Mouse (Mus musculus): ENCODE results near the gene Prkcb. TPM values are rescaled to one million over a fixed set of nuclear protein-coding genes. Genes with fewer than 3 reads are reported as not detected.

The Prkcb gene
- polyA plus RNA-seq, 1 experiment: 3.8 TPM

GRCm38 (mm10) chr7:122410873-122411272 lies 122.3 kb downstream of the Prkcb start:
- Histone ChIP-seq H3K4me3 (ENCODE audit: insufficient read depth, low read depth, low read length) (no peak overlapping the region), H3K27ac (replicated peaks; ENCODE audit: low read depth, low read length) (no peak overlapping the region), H3K4me1 (ENCODE audit: control insufficient read depth, insufficient read depth, insufficient read length, low read length) (no peaks in the 10 kb centered on the region)

DNA sequence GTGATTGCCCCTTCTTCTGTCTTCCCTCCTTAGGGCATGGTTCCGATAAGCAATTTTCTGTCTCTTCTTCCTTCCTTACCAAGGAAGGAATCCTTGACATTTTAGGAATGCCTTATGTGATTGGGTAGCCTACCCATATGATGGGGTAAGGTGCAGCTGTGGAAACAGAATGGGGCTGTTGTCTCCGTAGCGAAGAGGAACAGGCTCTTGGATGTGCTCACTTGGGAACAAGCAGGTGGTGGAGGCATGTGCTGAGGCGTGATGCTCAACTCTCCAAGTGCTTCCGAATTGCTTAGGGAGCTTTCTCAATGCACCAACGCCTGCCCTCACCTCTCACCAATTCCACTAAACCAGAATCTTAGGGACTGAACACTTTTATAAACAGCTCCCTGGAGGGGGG lies 124.7 kb downstream of the Prkcb start:
- Histone ChIP-seq H3K4me1 (ENCODE audit: control insufficient read depth, insufficient read depth, insufficient read length, low read length) (no peaks in the 10 kb centered on the region; the same call in 1 of the 2 replicates), H3K4me3 (ENCODE audit: insufficient read depth, low read depth, low read length) (no peak overlapping the region), H3K27ac (replicated peaks; ENCODE audit: low read depth, low read length) (no peak overlapping the region)

DNA sequence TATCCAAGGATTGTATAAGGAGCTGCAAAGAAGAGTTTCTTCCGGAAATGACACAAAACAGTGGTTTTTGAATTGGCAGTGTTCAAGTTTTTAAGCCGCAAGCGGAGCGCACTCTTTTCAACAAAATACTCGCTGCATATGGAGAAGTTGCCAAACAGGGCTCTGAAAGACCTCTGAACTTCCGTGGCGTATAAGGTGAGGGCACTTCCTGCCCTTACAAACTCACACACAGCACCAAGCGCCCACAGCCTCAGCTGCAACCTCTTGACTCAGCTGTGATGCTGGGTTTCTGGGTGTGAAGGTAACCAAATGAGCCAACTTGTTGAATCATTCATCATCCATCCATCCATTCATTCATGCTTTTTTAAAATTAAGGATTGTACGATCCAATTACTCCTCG lies 125.6 kb downstream of the Prkcb start:
- Histone ChIP-seq H3K4me1 (ENCODE audit: control insufficient read depth, insufficient read depth, insufficient read length, low read length) (no peaks in the 10 kb centered on the region; the same call in 1 of the 2 replicates), H3K4me3 (ENCODE audit: insufficient read depth, low read depth, low read length) (no peak overlapping the region), H3K27ac (replicated peaks; ENCODE audit: low read depth, low read length) (no peak overlapping the region)

GRCm38 (mm10) chr7:122414608-122415007 lies 126.1 kb downstream of the Prkcb start:
- Histone ChIP-seq H3K27ac (replicated peaks; ENCODE audit: low read depth, low read length) (no peak overlapping the region), H3K4me1 (ENCODE audit: control insufficient read depth, insufficient read depth, insufficient read length, low read length) (no peaks in the 10 kb centered on the region; the same call in 1 of the 2 replicates), H3K4me3 (ENCODE audit: insufficient read depth, low read depth, low read length) (no peak overlapping the region)

DNA sequence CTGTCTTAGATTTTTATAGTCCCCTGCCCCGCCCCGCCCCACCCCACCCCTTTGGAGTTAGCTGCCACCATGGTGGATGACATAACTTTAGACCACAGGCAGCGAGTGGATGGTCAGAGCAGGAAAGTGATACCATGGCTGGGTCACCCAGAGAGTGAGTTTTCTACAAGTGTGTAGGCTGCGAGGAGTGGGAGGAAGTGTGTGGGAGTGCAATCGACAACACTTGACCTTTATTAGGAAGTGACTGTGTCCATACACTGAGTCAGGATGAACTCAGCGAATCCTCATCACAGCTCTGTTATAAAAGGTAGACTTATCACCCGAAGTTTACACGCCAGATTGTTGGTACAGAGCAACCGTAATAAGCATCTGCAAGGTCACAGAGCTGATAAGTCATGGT lies 126.8 kb downstream of the Prkcb start:
- H3K27ac ChIP-seq (replicated peaks; ENCODE audit: low read depth, low read length): no peak overlapping the region

GRCm38 (mm10) chr7:122415904-122416303 lies 127.4 kb downstream of the Prkcb start:
- H3K27ac ChIP-seq (replicated peaks; ENCODE audit: low read depth, low read length): no peak overlapping the region
- H3K4me3 ChIP-seq (ENCODE audit: insufficient read depth, low read depth, low read length): no peak overlapping the region
- no peaks in the 10 kb centered on the region; the same call in 1 of the 2 replicates for H3K4me1 ChIP-seq (ENCODE audit: control insufficient read depth, insufficient read depth, insufficient read length, low read length)

More for the DNA sequence above, 126.8 kb downstream of the Prkcb start:
- H3K4me3 ChIP-seq (ENCODE audit: insufficient read depth, low read depth, low read length): no peak overlapping the region
- no peaks in the 10 kb centered on the region; the same call in 1 of the 2 replicates for H3K4me1 ChIP-seq (ENCODE audit: control insufficient read depth, insufficient read depth, insufficient read length, low read length)

- Histone ChIP-seq H3K27ac (replicated peaks; ENCODE audit: low read depth, low read length) (no peak overlapping the region), H3K4me1 (ENCODE audit: control insufficient read depth, insufficient read depth, insufficient read length, low read length) (no peaks in the 10 kb centered on the region; the same call in 1 of the 2 replicates), H3K4me3 (ENCODE audit: insufficient read depth, low read depth, low read length) (no peak overlapping the region)
Measured at GRCm38 (mm10) chr7:122418551-122418950, 130.0 kb downstream of the Prkcb start.

DNA sequence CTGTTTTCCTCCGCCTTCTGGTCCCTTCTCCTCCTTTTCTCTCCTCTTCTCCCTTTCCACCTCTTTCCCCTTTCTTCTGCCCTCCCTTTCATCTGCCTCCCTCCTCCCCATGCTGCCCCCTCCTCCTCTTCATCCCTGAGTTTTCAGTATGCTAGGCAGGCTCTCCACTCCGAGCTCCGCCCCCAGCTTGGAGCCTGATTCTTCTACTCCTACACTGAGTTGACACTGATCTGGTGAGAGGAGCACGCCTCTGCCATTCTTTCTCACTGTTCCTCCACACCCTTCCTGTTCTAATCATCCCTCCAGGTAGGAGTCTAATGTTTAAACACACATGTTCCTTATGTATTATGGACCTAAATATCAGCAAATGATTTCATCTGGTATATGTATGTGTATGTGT lies 135.3 kb downstream of the Prkcb start:
- Histone ChIP-seq H3K27ac (replicated peaks; ENCODE audit: low read depth, low read length) (no peak overlapping the region), H3K4me1 (ENCODE audit: control insufficient read depth, insufficient read depth, insufficient read length, low read length) (no peaks in the 10 kb centered on the region), H3K4me3 (ENCODE audit: insufficient read depth, low read depth, low read length) (no peak overlapping the region)

- H3K27ac ChIP-seq (replicated peaks; ENCODE audit: low read depth, low read length): no peak overlapping the region
- H3K4me1 ChIP-seq (ENCODE audit: control insufficient read depth, insufficient read depth, insufficient read length, low read length): no peaks in the 10 kb centered on the region
- H3K4me3 ChIP-seq (ENCODE audit: insufficient read depth, low read depth, low read length): no peak overlapping the region
Measured at GRCm38 (mm10) chr7:122429134-122429533, 140.6 kb downstream of the Prkcb start.

GRCm38 (mm10) chr7:122432401-122432800 lies 143.8 kb downstream of the Prkcb start:
- Histone ChIP-seq H3K4me3 (ENCODE audit: insufficient read depth, low read depth, low read length) (no peak overlapping the region), H3K4me1 (ENCODE audit: control insufficient read depth, insufficient read depth, insufficient read length, low read length) (no peaks in the 10 kb centered on the region), H3K27ac (replicated peaks; ENCODE audit: low read depth, low read length) (no peak overlapping the region)

- Histone ChIP-seq H3K4me1 (ENCODE audit: control insufficient read depth, insufficient read depth, insufficient read length, low read length) (no peaks in the 10 kb centered on the region), H3K27ac (replicated peaks; ENCODE audit: low read depth, low read length) (no peak overlapping the region), H3K4me3 (ENCODE audit: insufficient read depth, low read depth, low read length) (no peak overlapping the region)
Measured at GRCm38 (mm10) chr7:122433377-122433776, 144.8 kb downstream of the Prkcb start.

- Histone ChIP-seq H3K4me3 (ENCODE audit: insufficient read depth, low read depth, low read length) (no peak overlapping the region), H3K27ac (replicated peaks; ENCODE audit: low read depth, low read length) (no peak overlapping the region), H3K4me1 (ENCODE audit: control insufficient read depth, insufficient read depth, insufficient read length, low read length) (no peaks in the 10 kb centered on the region)
Measured at GRCm38 (mm10) chr7:122434941-122435340, 146.4 kb downstream of the Prkcb start.

DNA sequence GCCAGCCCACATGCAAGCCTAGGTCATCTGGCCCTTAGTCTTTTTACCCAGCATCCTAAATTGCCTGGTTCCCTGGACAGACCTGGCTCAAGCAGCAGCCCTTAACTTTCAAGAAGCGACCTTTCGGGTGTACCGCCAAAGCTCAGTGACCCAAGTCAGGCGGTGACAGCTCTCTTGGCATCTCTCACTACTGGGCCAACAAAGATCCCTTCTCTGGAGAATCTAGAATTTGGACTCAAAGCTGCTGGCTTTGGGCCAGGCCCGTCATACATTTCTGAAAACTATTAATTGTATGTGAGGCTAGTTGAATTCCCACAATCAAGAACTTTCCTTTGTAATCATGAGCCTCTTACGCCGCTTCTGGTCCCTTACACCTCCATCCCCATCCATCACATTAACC lies 147.0 kb downstream of the Prkcb start:
- Histone ChIP-seq H3K4me3 (ENCODE audit: insufficient read depth, low read depth, low read length) (no peak overlapping the region), H3K4me1 (ENCODE audit: control insufficient read depth, insufficient read depth, insufficient read length, low read length) (no peaks in the 10 kb centered on the region), H3K27ac (replicated peaks; ENCODE audit: low read depth, low read length) (no peak overlapping the region)

DNA sequence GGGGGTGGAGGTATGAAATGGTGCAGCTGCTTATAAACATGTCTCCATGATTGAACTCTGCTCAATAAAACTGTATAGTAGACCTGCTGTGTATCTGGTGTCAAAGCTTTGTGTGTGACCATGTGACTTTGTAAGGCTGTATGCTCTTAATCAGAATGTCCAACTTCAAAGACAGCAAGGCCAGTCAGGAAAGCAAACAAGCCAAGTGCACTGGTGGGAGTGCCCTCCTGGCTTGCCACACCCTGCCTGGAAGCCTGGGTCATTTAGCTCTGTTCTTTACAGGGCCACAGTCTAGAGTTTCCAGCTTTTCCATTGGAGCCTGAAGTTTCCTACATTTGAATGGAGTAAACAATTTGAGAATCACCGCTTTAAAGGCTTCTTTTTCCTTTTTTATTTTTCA lies 148.8 kb downstream of the Prkcb start:
- Histone ChIP-seq H3K27ac (replicated peaks; ENCODE audit: low read depth, low read length) (no peak overlapping the region), H3K4me1 (ENCODE audit: control insufficient read depth, insufficient read depth, insufficient read length, low read length) (no peaks in the 10 kb centered on the region), H3K4me3 (ENCODE audit: insufficient read depth, low read depth, low read length) (no peak overlapping the region)

GRCm38 (mm10) chr7:122445056-122445455 lies 156.5 kb downstream of the Prkcb start:
- no peak overlapping the region for H3K27ac ChIP-seq (replicated peaks; ENCODE audit: low read depth, low read length)
- no peak overlapping the region for H3K4me3 ChIP-seq (ENCODE audit: insufficient read depth, low read depth, low read length)
- no peaks in the 10 kb centered on the region for H3K4me1 ChIP-seq (ENCODE audit: control insufficient read depth, insufficient read depth, insufficient read length, low read length)

- Histone ChIP-seq H3K4me1 (ENCODE audit: control insufficient read depth, insufficient read depth, insufficient read length, low read length) (no peaks in the 10 kb centered on the region), H3K27ac (replicated peaks; ENCODE audit: low read depth, low read length) (no peak overlapping the region), H3K4me3 (ENCODE audit: insufficient read depth, low read depth, low read length) (no peak overlapping the region)
Measured at GRCm38 (mm10) chr7:122452671-122453070, 164.1 kb downstream of the Prkcb start.
